Mouse (Mus musculus): ENCODE measurements at regions not wholly inside any gene's neighbourhood (a gene's known extent, or its start where the extent isn't known, plus 50 kb on each side); places are given as distances from the start of the nearest gene placed in this dataset.

GRCm38 (mm10) chr10:9495143-9495651 lies 179.8 kb downstream of the Samd5 start:
- TF ChIP-seq CTCF (conservative IDR thresholded peaks at IDR 0.05 in 1 of 2, IDR thresholded peaks at IDR 0.05 in 1 of 2; ENCODE audit: low read depth in 2 of 2, low read length in 2 of 2), result no peak
- no peak for TF ChIP-seq NRF1 (IDR thresholded peaks at IDR 0.05; ENCODE audit: low read depth, low read length)
- no peak for TF ChIP-seq POLR2AphosphoS2 (IDR thresholded peaks at IDR 0.05; ENCODE audit: low read depth, low read length)

Measured in CH12.LX (cell line).